Mouse (Mus musculus) hindlimb bud, embryonic 11.5 days (tissue): Measurements from ENCODE around the gene Selplg.

Experiments
- DNase-seq: peaks from one replicate; pipeline ENCODE4 v3.0.0-alpha.2; 2012; ENCODE audit warnings: low read depth, low spot score; ENCODE audit errors: extremely low spot score

Gene Selplg

GRCm38 (mm10) chr5:113832490-113832901 lies at the start of gene Selplg:
Selplg (minus strand) TSS chr5:113832644.
- DNase-seq: no peak

GRCm38 (mm10) chr5:113881136-113881535 lies 48.7 kb upstream of the Selplg start:
- no peak for DNase-seq

- DNase-seq: no peak
Measured at GRCm38 (mm10) chr5:113878943-113879617, 46.6 kb upstream of the Selplg start.

- no peak for DNase-seq
Measured at GRCm38 (mm10) chr5:113877565-113877964, 45.1 kb upstream of the Selplg start.

GRCm38 (mm10) chr5:113876176-113876575 lies 43.7 kb upstream of the Selplg start:
- no peak for DNase-seq

GRCm38 (mm10) chr5:113875625-113876024 lies 43.2 kb upstream of the Selplg start:
- no peak for DNase-seq

- DNase-seq: no peak
Measured at GRCm38 (mm10) chr5:113874063-113875024, 41.9 kb upstream of the Selplg start.

- DNase-seq: peak; percentile 33
Measured at GRCm38 (mm10) chr5:113872936-113873912, 40.8 kb upstream of the Selplg start.

- DNase-seq: no peak
Measured at GRCm38 (mm10) chr5:113871903-113872548, 39.6 kb upstream of the Selplg start.

GRCm38 (mm10) chr5:113870393-113871040 lies 38.1 kb upstream of the Selplg start:
- no peak for DNase-seq

GRCm38 (mm10) chr5:113869132-113869531 lies 36.7 kb upstream of the Selplg start:
- no peak for DNase-seq

GRCm38 (mm10) chr5:113864992-113865391 lies 32.5 kb upstream of the Selplg start:
- DNase-seq: no peak

GRCm38 (mm10) chr5:113863994-113864393 lies 31.6 kb upstream of the Selplg start:
- no peak for DNase-seq

- no peak for DNase-seq
Measured at GRCm38 (mm10) chr5:113862418-113862817, 30.0 kb upstream of the Selplg start.

- no peak for DNase-seq
Measured at GRCm38 (mm10) chr5:113861294-113861693, 28.9 kb upstream of the Selplg start.

- no peak for DNase-seq
Measured at GRCm38 (mm10) chr5:113858971-113859370, 26.5 kb upstream of the Selplg start.

- DNase-seq: no peak
Measured at GRCm38 (mm10) chr5:113858550-113858949, 26.1 kb upstream of the Selplg start.

GRCm38 (mm10) chr5:113857631-113858030 lies 25.2 kb upstream of the Selplg start:
- DNase-seq: no peak

GRCm38 (mm10) chr5:113856631-113857030 lies 24.2 kb upstream of the Selplg start:
- no peak for DNase-seq

GRCm38 (mm10) chr5:113855696-113856095 lies 23.3 kb upstream of the Selplg start:
- no peak for DNase-seq
